Mouse (Mus musculus) kidney, adult 2 months (tissue): ENCODE data around the gene Egf.

Experiments
- CTCF ChIP-seq: fragments of 200-500 bp; conservative IDR thresholded peaks from 2 replicates; pipeline ENCODE4 v1.5.1; 2011; ENCODE audit warnings: low read depth, mild to moderate bottlenecking, control low read depth, low read length, moderate library complexity, mixed read lengths; ENCODE audit not compliant: insufficient read depth, insufficient read length
- POLR2A ChIP-seq: fragments of 200-500 bp; IDR thresholded peaks from one replicate; pipeline ENCODE4 v1.6.1; 2011; ENCODE audit warnings: low read depth, low read length, control low read depth

- TF ChIP-seq CTCF, result no peak
- TF ChIP-seq POLR2A, result no peak
Measured at GRCm38 (mm10) chr3:129651765-129652164, 103.4 kb downstream of the Egf start.
